Mouse (Mus musculus) embryo, embryonic 10 days (tissue): ENCODE measurements around the gene Chst11.

ENCODE experiments used
- DNase-seq: peaks from one replicate; pipeline ENCODE4 v3.0.0-alpha.2; 2015; ENCODE audit warnings: low spot score

Chst11 gene

GRCm38 (mm10) chr10:83212618-83213017 lies 227.3 kb downstream of the Chst11 start:
- DNase-seq: no peak

- no peak for DNase-seq
Measured at GRCm38 (mm10) chr10:83215559-83215958, 230.3 kb downstream of the Chst11 start.

- DNase-seq: no peak
Measured at GRCm38 (mm10) chr10:83217256-83217655, 232.0 kb downstream of the Chst11 start.

- DNase-seq: no peak
Measured at GRCm38 (mm10) chr10:83218778-83219177, 233.5 kb downstream of the Chst11 start.

- DNase-seq: peak; percentile 71
Measured at GRCm38 (mm10) chr10:83219729-83220128, 234.4 kb downstream of the Chst11 start.

- no peak for DNase-seq
Measured at GRCm38 (mm10) chr10:83220217-83220616, 234.9 kb downstream of the Chst11 start.

- DNase-seq: no peak
Measured at GRCm38 (mm10) chr10:83220847-83221246, 235.5 kb downstream of the Chst11 start.

- peak; percentile 58 for DNase-seq
Measured at GRCm38 (mm10) chr10:83224999-83225398, 239.7 kb downstream of the Chst11 start.

GRCm38 (mm10) chr10:83228626-83229025 lies 243.3 kb downstream of the Chst11 start:
- DNase-seq: no peak

GRCm38 (mm10) chr10:83233967-83234366 lies 248.7 kb downstream of the Chst11 start:
- DNase-seq: no peak

GRCm38 (mm10) chr10:83234391-83234790 lies 249.1 kb downstream of the Chst11 start:
- no peak for DNase-seq

- DNase-seq: no peak
Measured at GRCm38 (mm10) chr10:83242106-83242686, 256.9 kb downstream of the Chst11 start.

GRCm38 (mm10) chr10:83244131-83244530 lies 258.8 kb downstream of the Chst11 start:
- DNase-seq: peak; percentile 65
